Mouse (Mus musculus): ENCODE data around the gene Clstn2. TPM values are rescaled to one million over a fixed set of nuclear protein-coding genes. Genes with fewer than 3 reads are reported as not detected.

The Clstn2 gene
- polyA plus RNA-seq, 1 experiment from 2014 or later: 7.5 TPM

- no peaks in the 10 kb centered on the region for H3K36me3 ChIP-seq (ENCODE audit: control insufficient read depth, insufficient read depth, low read length)
- ATAC-seq (no peak), DNase-seq (ENCODE audit: low spot score) (no peak)
- H3K27ac ChIP-seq (ENCODE audit: low read depth, low read length): no peak overlapping the region
- 91% methylated on average over 3 of the region's 3 CpGs for WGBS
- no peaks in the 10 kb centered on the region for H3K4me1 ChIP-seq (ENCODE audit: control insufficient read depth, insufficient read depth, low read length)
- no peaks in the 10 kb centered on the region for H3K27me3 ChIP-seq (replicated peaks; ENCODE audit: control insufficient read depth, insufficient read depth, low read length)
- no peak overlapping the region for H3K4me3 ChIP-seq (ENCODE audit: low read depth, low read length)
- no peak overlapping the region for H3K9ac ChIP-seq (ENCODE audit: low read length)
- H3K9me3 ChIP-seq (replicated peaks; ENCODE audit: control insufficient read depth, low read length): no peaks in the 10 kb centered on the region
- no peak overlapping the region for H3K4me2 ChIP-seq (ENCODE audit: low read length)
Measured at GRCm38 (mm10) chr9:97525563-97525962, 507.4 kb downstream of the Clstn2 start.

- DNase-seq (ENCODE audit: low spot score) (no peak), ATAC-seq (no peak)
- Histone ChIP-seq H3K4me1 (ENCODE audit: control insufficient read depth, insufficient read depth, low read length) (no peaks in the 10 kb centered on the region), H3K27me3 (replicated peaks; ENCODE audit: control insufficient read depth, insufficient read depth, low read length) (no peaks in the 10 kb centered on the region), H3K9me3 (replicated peaks; ENCODE audit: control insufficient read depth, low read length) (no peaks in the 10 kb centered on the region), H3K4me3 (ENCODE audit: low read depth, low read length) (no peak overlapping the region), H3K9ac (ENCODE audit: low read length) (no peak overlapping the region), H3K4me2 (ENCODE audit: low read length) (no peak overlapping the region), H3K27ac (ENCODE audit: low read depth, low read length) (no peak overlapping the region), H3K36me3 (ENCODE audit: control insufficient read depth, insufficient read depth, low read length) (no peaks in the 10 kb centered on the region)
- 79% methylated on average over 3 of the region's 3 CpGs for WGBS
Measured at GRCm38 (mm10) chr9:97524861-97525260, 508.1 kb downstream of the Clstn2 start.

DNA sequence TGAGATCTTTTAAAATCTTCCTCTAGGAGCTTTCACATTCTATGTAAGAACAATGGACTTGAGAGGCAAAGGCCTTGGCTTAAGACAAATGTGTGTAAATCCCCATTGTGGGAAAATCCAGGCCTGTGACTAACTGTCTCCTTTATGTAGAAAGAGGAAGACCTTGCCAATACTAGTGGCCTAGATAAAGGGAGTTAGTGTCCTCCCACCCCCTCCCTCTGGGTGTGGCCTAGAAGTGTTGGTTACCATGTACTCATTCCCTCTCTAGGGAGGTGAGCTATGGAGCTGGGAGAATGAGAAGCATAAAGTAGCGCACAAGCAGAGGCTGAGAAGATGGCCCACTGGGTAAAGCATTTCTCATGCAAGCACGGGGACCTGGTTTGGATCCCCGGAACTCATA lies 512.2 kb downstream of the Clstn2 start:
- Histone ChIP-seq H3K27ac (ENCODE audit: low read depth, low read length) (no peak overlapping the region), H3K4me2 (ENCODE audit: low read length) (no peak overlapping the region), H3K27me3 (replicated peaks; ENCODE audit: control insufficient read depth, insufficient read depth, low read length) (no peaks in the 10 kb centered on the region), H3K9me3 (replicated peaks; ENCODE audit: control insufficient read depth, low read length) (no peaks in the 10 kb centered on the region), H3K36me3 (ENCODE audit: control insufficient read depth, insufficient read depth, low read length) (no peaks in the 10 kb centered on the region), H3K4me1 (ENCODE audit: control insufficient read depth, insufficient read depth, low read length) (no peaks in the 10 kb centered on the region), H3K4me3 (ENCODE audit: low read depth, low read length) (no peak overlapping the region), H3K9ac (ENCODE audit: low read length) (no peak overlapping the region)
- ATAC-seq: no peak
- WGBS: 92% methylated on average over 3 of the region's 3 CpGs
- DNase-seq (ENCODE audit: low spot score): no peak

DNA sequence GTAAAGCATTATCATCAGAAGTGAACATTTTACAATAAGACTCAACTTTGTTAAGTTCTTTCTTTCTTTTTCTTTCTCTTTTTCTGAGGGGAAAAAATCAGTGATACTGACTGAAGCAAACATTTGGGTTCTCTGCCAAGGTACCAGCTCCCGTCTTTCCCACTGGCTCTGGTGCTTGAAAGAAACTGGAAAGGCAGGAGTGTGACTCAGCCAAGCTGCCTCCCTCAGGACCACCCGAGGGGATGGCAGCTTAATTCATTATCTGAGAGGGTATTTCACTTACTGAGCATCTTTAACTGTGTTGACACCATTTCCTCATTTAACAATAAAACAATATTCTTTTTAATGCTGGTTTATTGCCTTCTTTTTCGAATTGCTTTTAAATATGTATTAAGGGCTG lies 516.0 kb downstream of the Clstn2 start:
- Histone ChIP-seq H3K36me3 (ENCODE audit: control insufficient read depth, insufficient read depth, low read length) (no peaks in the 10 kb centered on the region), H3K4me1 (ENCODE audit: control insufficient read depth, insufficient read depth, low read length) (no peaks in the 10 kb centered on the region), H3K27me3 (replicated peaks; ENCODE audit: control insufficient read depth, insufficient read depth, low read length) (no peaks in the 10 kb centered on the region), H3K9me3 (replicated peaks; ENCODE audit: control insufficient read depth, low read length) (no peaks in the 10 kb centered on the region), H3K4me2 (ENCODE audit: low read length) (no peak overlapping the region), H3K4me3 (ENCODE audit: low read depth, low read length) (no peak overlapping the region), H3K9ac (ENCODE audit: low read length) (no peak overlapping the region), H3K27ac (ENCODE audit: low read depth, low read length) (no peak overlapping the region)
- ATAC-seq (no peak), DNase-seq (ENCODE audit: low spot score) (peak; percentile 21)
- 58% methylated on average over 3 of the region's 3 CpGs for WGBS

DNA sequence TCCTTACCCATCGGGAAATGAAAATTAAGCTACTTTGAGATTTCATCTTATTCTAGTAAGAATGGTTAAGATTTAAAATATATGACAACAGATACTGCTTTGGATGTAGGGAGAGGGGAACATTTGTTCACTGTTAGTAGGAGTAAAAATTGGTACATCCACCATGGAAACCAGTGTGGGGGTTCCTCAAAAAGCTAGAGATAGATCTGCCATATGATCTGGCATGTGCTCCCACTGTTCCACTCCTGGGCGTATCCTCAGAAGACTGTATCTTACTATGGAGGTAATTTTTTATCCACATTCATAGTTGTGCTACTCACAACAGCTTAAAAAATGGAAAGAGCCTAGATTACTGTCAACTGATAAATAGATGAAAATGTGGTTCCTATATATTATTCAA lies 518.3 kb downstream of the Clstn2 start:
- 94% methylated on average over 2 of the region's 2 CpGs for whole genome bisulfite sequencing

GRCm38 (mm10) chr9:97512282-97512850 lies 520.6 kb downstream of the Clstn2 start:
- Histone ChIP-seq H3K4me1 (ENCODE audit: control insufficient read depth, insufficient read depth, low read length) (no peaks in the 10 kb centered on the region), H3K27me3 (replicated peaks; ENCODE audit: control insufficient read depth, insufficient read depth, low read length) (no peaks in the 10 kb centered on the region), H3K9me3 (replicated peaks; ENCODE audit: control insufficient read depth, low read length) (no peaks in the 10 kb centered on the region), H3K27ac (ENCODE audit: low read depth, low read length) (no peak overlapping the region), H3K4me2 (ENCODE audit: low read length) (no peak overlapping the region), H3K9ac (ENCODE audit: low read length) (no peak overlapping the region), H3K4me3 (ENCODE audit: low read depth, low read length) (no peak overlapping the region), H3K36me3 (ENCODE audit: control insufficient read depth, insufficient read depth, low read length) (no peaks in the 10 kb centered on the region)
- WGBS: 93% methylated on average over 3 of the region's 3 CpGs
- DNase-seq (ENCODE audit: low spot score) (no peak), ATAC-seq (no peak)

More for the DNA sequence above, 518.3 kb downstream of the Clstn2 start:
- Histone ChIP-seq H3K27ac (ENCODE audit: low read depth, low read length) (no peak overlapping the region), H3K36me3 (ENCODE audit: control insufficient read depth, insufficient read depth, low read length) (no peaks in the 10 kb centered on the region), H3K4me1 (ENCODE audit: control insufficient read depth, insufficient read depth, low read length) (no peaks in the 10 kb centered on the region), H3K4me3 (ENCODE audit: low read depth, low read length) (no peak overlapping the region), H3K9me3 (replicated peaks; ENCODE audit: control insufficient read depth, low read length) (no peaks in the 10 kb centered on the region), H3K27me3 (replicated peaks; ENCODE audit: control insufficient read depth, insufficient read depth, low read length) (no peaks in the 10 kb centered on the region), H3K9ac (ENCODE audit: low read length) (no peak overlapping the region), H3K4me2 (ENCODE audit: low read length) (no peak overlapping the region)
- DNase-seq (ENCODE audit: low spot score) (no peak), ATAC-seq (no peak)

DNA sequence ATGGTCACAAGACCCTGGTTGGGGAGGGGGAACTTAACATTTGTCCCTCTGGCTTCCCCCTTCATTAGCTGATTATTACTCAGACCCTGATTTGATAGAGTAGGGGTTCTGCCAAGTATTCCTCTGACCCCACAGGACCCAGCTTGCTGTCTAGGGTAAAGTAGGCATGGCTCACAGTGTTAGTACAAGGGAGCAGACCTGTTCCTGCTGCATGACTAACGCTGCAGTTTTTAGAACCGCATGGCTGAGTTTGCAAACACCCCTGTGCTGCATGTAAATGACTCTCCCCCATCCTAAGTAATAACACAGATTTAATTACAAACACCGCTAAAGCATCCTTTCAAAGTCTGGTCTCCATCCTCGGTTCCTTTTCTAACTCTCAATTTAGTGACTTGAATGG lies 531.6 kb downstream of the Clstn2 start:
- no peaks in the 10 kb centered on the region for H3K4me1 ChIP-seq (ENCODE audit: control insufficient read depth, insufficient read depth, low read length)
- 29% methylated on average over 4 of the region's 4 CpGs for WGBS
- DNase-seq (ENCODE audit: low spot score) (no peak), ATAC-seq (no peak)
- no peak overlapping the region for H3K4me3 ChIP-seq (ENCODE audit: low read depth, low read length)
- no peaks in the 10 kb centered on the region for H3K9me3 ChIP-seq (replicated peaks; ENCODE audit: control insufficient read depth, low read length)
- H3K27me3 ChIP-seq (replicated peaks; ENCODE audit: control insufficient read depth, insufficient read depth, low read length): no peaks in the 10 kb centered on the region
- no peaks in the 10 kb centered on the region for H3K36me3 ChIP-seq (ENCODE audit: control insufficient read depth, insufficient read depth, low read length)
- no peak overlapping the region for H3K4me2 ChIP-seq (ENCODE audit: low read length)
- no peak overlapping the region for H3K9ac ChIP-seq (ENCODE audit: low read length)
- H3K27ac ChIP-seq (ENCODE audit: low read depth, low read length): no peak overlapping the region

DNA sequence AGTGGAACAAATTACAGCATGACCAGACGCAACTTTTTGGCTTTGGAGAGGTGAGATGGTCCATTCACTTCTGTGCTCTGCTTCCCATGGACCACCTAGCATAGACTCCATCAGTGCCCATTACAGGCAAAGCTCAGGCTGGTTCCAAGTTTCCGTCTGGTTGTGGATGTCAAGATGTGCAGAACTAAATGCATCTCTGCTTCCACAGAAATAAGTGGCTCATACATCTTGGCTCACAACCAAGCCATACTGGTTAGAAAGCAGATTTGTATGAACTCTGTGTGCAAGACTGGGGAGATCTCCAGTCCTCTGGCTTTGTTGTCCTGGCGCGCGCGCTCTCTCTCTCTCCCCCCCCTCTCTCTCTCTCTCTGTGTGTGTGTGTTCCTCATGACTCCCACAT lies 537.9 kb downstream of the Clstn2 start:
- no peak overlapping the region for H3K4me2 ChIP-seq (ENCODE audit: low read length)
- H3K4me3 ChIP-seq (ENCODE audit: low read depth, low read length): no peak overlapping the region
- 97% methylated on average over 6 of the region's 6 CpGs for WGBS
- H3K27me3 ChIP-seq (replicated peaks; ENCODE audit: control insufficient read depth, insufficient read depth, low read length): no peaks in the 10 kb centered on the region
- no peaks in the 10 kb centered on the region for H3K9me3 ChIP-seq (replicated peaks; ENCODE audit: control insufficient read depth, low read length)
- no peak for DNase-seq (ENCODE audit: low spot score)
- no peaks in the 10 kb centered on the region for H3K4me1 ChIP-seq (ENCODE audit: control insufficient read depth, insufficient read depth, low read length)
- no peak overlapping the region for H3K9ac ChIP-seq (ENCODE audit: low read length)
- ATAC-seq: no peak
- H3K27ac ChIP-seq (ENCODE audit: low read depth, low read length): no peak overlapping the region
- no peaks in the 10 kb centered on the region for H3K36me3 ChIP-seq (ENCODE audit: control insufficient read depth, insufficient read depth, low read length)

- no peak overlapping the region for H3K9ac ChIP-seq (ENCODE audit: low read length)
- WGBS: 81% methylated on average over 2 of the region's 2 CpGs
- no peaks in the 10 kb centered on the region for H3K36me3 ChIP-seq (ENCODE audit: control insufficient read depth, insufficient read depth, low read length)
- DNase-seq (ENCODE audit: low spot score) (no peak), ATAC-seq (no peak)
- no peak overlapping the region for H3K27ac ChIP-seq (ENCODE audit: low read depth, low read length)
- no peaks in the 10 kb centered on the region; the same call in 1 of the 2 replicates for H3K4me1 ChIP-seq (ENCODE audit: control insufficient read depth, insufficient read depth, low read length)
- no peaks in the 10 kb centered on the region for H3K9me3 ChIP-seq (replicated peaks; ENCODE audit: control insufficient read depth, low read length)
- H3K4me3 ChIP-seq (ENCODE audit: low read depth, low read length): no peak overlapping the region
- no peaks in the 10 kb centered on the region for H3K27me3 ChIP-seq (replicated peaks; ENCODE audit: control insufficient read depth, insufficient read depth, low read length)
- H3K4me2 ChIP-seq (ENCODE audit: low read length): no peak overlapping the region
Measured at GRCm38 (mm10) chr9:97491626-97492025, 541.4 kb downstream of the Clstn2 start.

All from forebrain, embryonic 14.5 days (tissue).